In genomic region chr3:142442161-142442560, GRCm38 (mm10) we compare ENCODE assay signal across 22 mouse cellular contexts. TPM values are rescaled to one million over a fixed set of nuclear protein-coding genes. Genes with fewer than 3 reads are reported as not detected.
A peak's percentile ranks its signal among the peaks of the same experiment; 100 is the strongest.
DNase-seq lines count a peak whose midpoint lies in the region; ATAC-seq and TF ChIP-seq lines count a peak whose summit lies in the region.
"Had no signal": no experiment of that assay in that cellular context is flagged by ENCODE, and none has a peak within 500 bp of the region (broad histone marks: within the 10 kb centered on the region; RNA-seq: fewer than 3 reads in every experiment).

No protein-coding gene starts in this region.

- H3K4me1 ChIP-seq in heart, adult 2 months (ENCODE audit: control insufficient read depth, insufficient read depth, low read length), result peaks cover 9% of the 10 kb centered on the region
- peaks cover 14 to 54% of the 10 kb centered on the region in 2 experiments for H3K4me1 ChIP-seq in heart, embryonic 14.5 days (ENCODE audit: control insufficient read depth in 2 of 2, insufficient read depth in 2 of 2, low read length in 2 of 2)
- no peaks in the 10 kb centered on the region for H3K4me1 ChIP-seq in forebrain, postnatal 0 days (ENCODE audit: insufficient read depth)
- H3K4me1 ChIP-seq: hindbrain, embryonic 15.5 days; stomach, embryonic 15.5 days had no signal

- no peak overlapping the region for H3K9ac ChIP-seq in heart, adult 2 months (ENCODE audit: low read depth, low read length)
- H3K9ac ChIP-seq in heart, embryonic 14.5 days (ENCODE audit: low read length), result no peak overlapping the region
- H3K9ac ChIP-seq in forebrain, postnatal 0 days, result no peak overlapping the region
- H3K9ac ChIP-seq: forebrain, embryonic 15.5 days; hindbrain, embryonic 15.5 days; stomach, embryonic 15.5 days had no signal

- peak; percentile 16 for DNase-seq in gastrocnemius, postnatal 14 days
- DNase-seq in heart, adult 2 months, result peak; percentile 35 to 56
- peak; percentile 55 for DNase-seq in heart, postnatal 4 days
- DNase-seq in adrenal gland, postnatal 14 days, result no peak
- no peak for DNase-seq in forebrain, postnatal 0 days
- no peak for DNase-seq in B cell, adult 2 months
- DNase-seq: adrenal gland, postnatal 25 days; cerebellum, adult 11 months; cerebellum, adult 9-11 months; kidney, adult 2 months; kidney, postnatal 10 days; right cerebral cortex, adult 18-20 months; right cerebral cortex, postnatal 4 days; thymus, postnatal 25 days had no signal

- no peak for TF ChIP-seq EP300 in heart, adult 2 months (IDR thresholded peaks at IDR 0.05; ENCODE audit: insufficient read depth, low read depth, low read length)

- no peaks in the 10 kb centered on the region for H3K27me3 ChIP-seq in heart, adult 2 months (ENCODE audit: control insufficient read depth, insufficient read depth, low read length)
- H3K27me3 ChIP-seq in heart, embryonic 14.5 days (ENCODE audit: control insufficient read depth, insufficient read depth, low read length), result no peaks in the 10 kb centered on the region
- no peaks in the 10 kb centered on the region for H3K27me3 ChIP-seq in forebrain, postnatal 0 days (ENCODE audit: insufficient read depth, low read length)
- H3K27me3 ChIP-seq: forebrain, embryonic 15.5 days; hindbrain, embryonic 15.5 days; stomach, embryonic 15.5 days had no signal

- no peak overlapping the region for H3K4me3 ChIP-seq in heart, adult 2 months
- no peak overlapping the region for H3K4me3 ChIP-seq in heart, embryonic 14.5 days (ENCODE audit: control insufficient read depth in 1 of 2, insufficient read depth in 1 of 2, low read depth in 1 of 2, low read length in 2 of 2)
- no peak overlapping the region for H3K4me3 ChIP-seq in forebrain, postnatal 0 days (ENCODE audit: low read depth, low read length)
- H3K4me3 ChIP-seq: embryonic facial prominence, embryonic 10.5 days; forebrain, embryonic 15.5 days; hindbrain, embryonic 15.5 days; stomach, embryonic 15.5 days had no signal

- peak overlapping the region; percentile 91 for H3K27ac ChIP-seq in heart, adult 2 months
- H3K27ac ChIP-seq in heart, embryonic 14.5 days (replicated peaks in 1 of 2; ENCODE audit: control insufficient read depth in 1 of 2, insufficient read depth in 1 of 2, low read depth in 2 of 2, low read length in 2 of 2), result peak overlapping the region; percentile 80 to 96
- H3K27ac ChIP-seq in forebrain, postnatal 0 days (ENCODE audit: low read depth, low read length), result no peak overlapping the region
- H3K27ac ChIP-seq: embryonic facial prominence, embryonic 10.5 days; forebrain, embryonic 15.5 days; hindbrain, embryonic 15.5 days; macrophage; stomach, embryonic 15.5 days had no signal

- 56% methylated on average over 7 of the region's 7 CpGs for WGBS in heart, adult 2 months
- whole genome bisulfite sequencing in heart, embryonic 14.5 days, result 30% methylated on average over 7 of the region's 7 CpGs
- WGBS in forebrain, postnatal 0 days, result 90% methylated on average over 7 of the region's 7 CpGs

- no peak for ATAC-seq in heart, embryonic 14.5 days (ENCODE audit: insufficient number of reproducible peaks, insufficient read depth, low FRiP score, low read depth)
- no peak for ATAC-seq in forebrain, postnatal 0 days
- ATAC-seq: forebrain, embryonic 15.5 days; midbrain, embryonic 16.5 days had no signal

- peaks cover 18% of the 10 kb centered on the region for H3K36me3 ChIP-seq in heart, adult 2 months (ENCODE audit: control insufficient read depth, insufficient read depth, low read length)
- H3K36me3 ChIP-seq in heart, embryonic 14.5 days (ENCODE audit: control insufficient read depth, insufficient read depth, low read length), result no peaks in the 10 kb centered on the region
- H3K36me3 ChIP-seq in forebrain, postnatal 0 days (ENCODE audit: insufficient read depth), result no peaks in the 10 kb centered on the region
- H3K36me3 ChIP-seq: embryonic facial prominence, embryonic 10.5 days; forebrain, embryonic 15.5 days; hindbrain, embryonic 15.5 days; stomach, embryonic 15.5 days had no signal

- TF ChIP-seq CTCF in heart, adult 2 months (IDR thresholded peaks at IDR 0.05), result no peak
- TF ChIP-seq CTCF in forebrain, postnatal 0 days (IDR thresholded peaks at IDR 0.05; ENCODE audit: low read depth), result no peak

- no peak for TF ChIP-seq POLR2A in heart, adult 2 months (IDR thresholded peaks at IDR 0.05; ENCODE audit: insufficient read depth, low read depth, low read length)

- peak overlapping the region; percentile 65 for H3K4me2 ChIP-seq in heart, embryonic 14.5 days (ENCODE audit: low read length)
- H3K4me2 ChIP-seq in forebrain, postnatal 0 days (ENCODE audit: low read depth), result no peak overlapping the region
- H3K4me2 ChIP-seq: forebrain, embryonic 15.5 days; hindbrain, embryonic 15.5 days had no signal

- H3K79me2 ChIP-seq in heart, adult 2 months (replicated peaks; ENCODE audit: control insufficient read depth, insufficient read depth, low read length), result no peaks in the 10 kb centered on the region

- no peaks in the 10 kb centered on the region for H3K9me3 ChIP-seq in heart, embryonic 14.5 days (ENCODE audit: control insufficient read depth, low read length)
- no peaks in the 10 kb centered on the region for H3K9me3 ChIP-seq in forebrain, postnatal 0 days (ENCODE audit: low read length)
- H3K9me3 ChIP-seq: embryonic facial prominence, embryonic 10.5 days; forebrain, embryonic 15.5 days; hindbrain, embryonic 15.5 days; stomach, embryonic 15.5 days had no signal

- intact Hi-C loops in gastrocnemius, postnatal 14 days (cut with DNase I; ENCODE audit: low total_unique reads), result no loop called here
- intact Hi-C loops in heart, adult 2 months (cut with DNase I), result no loop called here

RNA-seq across cellular contexts. Expression of gene Pdlim5, which starts 46.7 kb away (rescaled TPM):
- 100 to 1,000 TPM; 452 to 543 TPM for total RNA-seq in gastrocnemius, postnatal 14 days (2021)
- total RNA-seq in heart, adult 2 months (2021), result 100 to 1,000 TPM; 609 to 668 TPM
- polyA plus RNA-seq in heart, adult 2 months (2012; rRNA removed), result 508 and 956 TPM in 2 replicates
- 241 and 266 TPM in 2 replicates for polyA plus RNA-seq in heart, embryonic 14.5 days (2014; fragmentation: Nextera tagmentation; extraction: Ambion mirVana)
- total RNA-seq in heart, postnatal 4 days (2021), result 100 to 1,000 TPM; 480 to 524 TPM
- total RNA-seq in adrenal gland, postnatal 14 days (2021), result 58.7 and 62.7 TPM in 2 replicates
- total RNA-seq in forebrain, postnatal 0 days (2014; rRNA removed), result 15.9 and 20.1 TPM in 2 replicates
- polyA plus RNA-seq in forebrain, postnatal 0 days (2015; fragmentation: Nextera tagmentation; extraction: Ambion mirVana), result 7.4 and 12.2 TPM in 2 replicates

RNA-seq across cellular contexts. Expression of gene Gbp5, which starts 51.6 kb away (rescaled TPM):
- total RNA-seq in gastrocnemius, postnatal 14 days (2021), result 1 to 10 TPM; 2.2 to 2.3 TPM
- total RNA-seq in heart, adult 2 months (2021), result 10 to 100 TPM in 1 of 2 experiments, 1 to 10 TPM in 1; 6.0 to 10.9 TPM
- 2.1 and 4.3 TPM in 2 replicates for polyA plus RNA-seq in heart, adult 2 months (2012; rRNA removed)
- 0.11 and 0.34 TPM in 2 replicates for polyA plus RNA-seq in heart, embryonic 14.5 days (2014; fragmentation: Nextera tagmentation; extraction: Ambion mirVana)
- total RNA-seq in heart, postnatal 4 days (2021), result 1 to 10 TPM; 2.5 to 3.2 TPM
- total RNA-seq in adrenal gland, postnatal 14 days (2021), result 2.6 and 5.7 TPM in 2 replicates
- 0.29 and 0.85 TPM in 2 replicates for total RNA-seq in forebrain, postnatal 0 days (2014; rRNA removed)
- 0.25 and 0.36 TPM in 2 replicates for polyA plus RNA-seq in forebrain, postnatal 0 days (2015; fragmentation: Nextera tagmentation; extraction: Ambion mirVana)
- polyA plus RNA-seq: embryonic facial prominence, embryonic 10.5 days; limb, embryonic 11.5 days had no signal

Comparison
In these comparisons a context has a peak if more than half of its experiments do, and no peak if none do; other contexts are left out.
1. DNase-seq: peak in gastrocnemius, postnatal 14 days (single experiment), heart, adult 2 months (2 of 2) and heart, postnatal 4 days (single experiment); none in adrenal gland, postnatal 14 days (single experiment), forebrain, postnatal 0 days (single experiment) and B cell, adult 2 months (0 of 2).